ENCODE assay signal across 8 mouse cellular contexts in the genomic region with DNA sequence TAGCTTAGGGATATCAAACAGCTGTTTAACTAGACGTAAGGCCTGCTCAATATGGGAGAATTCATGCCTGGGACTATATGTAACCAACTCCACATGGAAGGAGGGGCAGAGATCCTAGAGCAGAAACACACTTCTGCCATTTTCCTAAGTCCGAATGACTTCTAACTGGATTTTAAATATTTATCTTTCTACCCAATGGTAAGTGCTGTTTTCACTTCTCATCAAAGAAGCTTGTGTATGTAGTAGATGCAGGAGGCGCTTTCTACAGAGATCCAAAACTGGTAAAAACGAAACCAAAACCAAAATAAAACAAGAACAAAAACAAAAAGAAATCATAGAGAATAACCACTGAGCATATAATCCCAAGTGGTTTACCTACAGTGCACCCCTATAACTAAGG.
"Had no signal": no experiment of that assay in that cellular context is flagged by ENCODE, and none has a peak within 500 bp of the region (broad histone marks: within the 10 kb centered on the region; RNA-seq: fewer than 3 reads in every experiment).

No protein-coding gene starts in this region.

- ATAC-seq: midbrain, embryonic 13.5 days had no signal

- DNase-seq: kidney, adult 18-20 months; kidney, postnatal 10 days; kidney, postnatal 4 days; liver; lung, adult 18-20 months; right cerebral cortex, postnatal 14 days; thymus, postnatal 36 days had no signal
